Mouse (Mus musculus) CH12F3 (cell line): Measurements from ENCODE around the gene Rap1gap2.
"Not testable (repeated sequence)": the region's sequence is repeated elsewhere in the genome, so short reads cannot be mapped to it uniquely, and the experiment has no call there.

Source experiments
- in situ Hi-C: fragments of 300-500 bp; cut with MboI; formaldehyde crosslinking; loops from 2 replicates; pipeline ENCODE4 v1.14.3; 2020; ENCODE audit warnings: low sequenced_read_pairs

The Rap1gap2 gene

GRCm38 (mm10) chr11:74621974-74622669 is 11.4 kb upstream of the Rap1gap2 start:
- in situ Hi-C loops, result no loop called here

- in situ Hi-C loops, result no loop called here
These were observed 9.2 kb upstream of the Rap1gap2 start for GRCm38 (mm10) chr11:74619956-74620300.

DNA sequence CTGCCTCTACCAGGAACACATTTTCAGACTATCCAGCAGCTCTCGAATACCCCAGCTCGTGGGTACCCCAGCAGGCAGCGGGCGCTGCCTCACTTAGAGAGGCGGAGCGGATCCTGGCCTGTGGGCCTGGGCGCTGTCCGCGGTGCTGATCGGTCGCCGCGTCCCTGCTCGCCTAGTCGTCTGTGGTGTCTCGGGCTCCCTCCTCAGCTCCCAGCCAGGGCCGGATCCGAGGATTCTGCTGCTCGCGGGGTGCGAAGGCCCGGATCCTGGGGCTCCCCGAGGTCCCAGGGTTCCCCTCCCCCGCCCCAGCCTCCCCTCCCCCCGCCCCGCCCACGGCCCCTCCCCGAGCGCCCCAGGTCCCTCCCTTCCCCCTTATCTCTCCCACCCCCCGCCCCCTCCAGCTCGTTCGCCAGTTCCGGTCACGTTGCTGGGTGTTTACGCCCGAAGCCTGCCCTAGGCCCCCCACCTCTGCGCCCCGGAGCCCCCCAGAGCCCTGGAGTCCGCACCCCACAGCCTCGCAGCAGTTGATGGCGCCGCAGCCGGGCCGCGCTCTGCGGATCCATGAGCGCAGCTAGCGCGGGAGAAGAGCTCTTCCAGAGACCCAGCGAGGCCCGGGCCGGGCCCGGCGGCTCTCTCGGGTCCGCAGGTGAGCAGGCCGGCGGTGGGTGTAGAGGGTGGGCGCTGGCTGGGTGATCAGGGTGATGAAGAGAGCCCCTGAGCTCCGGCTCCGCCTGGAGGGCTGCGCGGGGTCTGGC is 8.7 kb upstream of the Rap1gap2 start, which contains the start of gene Ccdc92b:
TSS of gene Ccdc92b (plus strand) at position 405 of the 755 bp plus-strand sequence.
- in situ Hi-C loops, result no loop called here

DNA sequence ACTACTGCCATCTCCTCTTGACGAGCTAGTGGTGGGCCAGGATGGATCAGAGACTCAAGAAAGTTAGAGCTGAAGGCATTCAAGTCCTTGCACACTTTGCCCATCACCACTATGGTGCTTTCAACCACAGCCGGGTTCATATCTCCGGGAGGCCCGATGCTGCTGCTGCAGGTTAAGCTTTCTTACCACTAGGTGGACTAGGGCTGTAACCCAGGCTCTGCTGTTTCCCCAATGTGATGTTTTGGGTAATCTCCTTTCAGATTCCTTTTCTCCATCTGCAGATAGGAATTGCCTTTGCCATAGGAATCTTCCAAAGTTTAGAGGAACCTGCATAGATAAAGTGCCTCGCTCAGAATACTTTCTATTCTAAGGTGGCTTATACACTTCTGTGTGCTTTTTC is 4.9 kb upstream of the Rap1gap2 start:
- in situ Hi-C loops, result no loop called here

GRCm38 (mm10) chr11:74613428-74613827 is 2.7 kb upstream of the Rap1gap2 start:
- in situ Hi-C loops, result no loop called here

- in situ Hi-C loops, result no loop called here
These were observed 722 bp upstream of the Rap1gap2 start for GRCm38 (mm10) chr11:74611437-74611836.

DNA sequence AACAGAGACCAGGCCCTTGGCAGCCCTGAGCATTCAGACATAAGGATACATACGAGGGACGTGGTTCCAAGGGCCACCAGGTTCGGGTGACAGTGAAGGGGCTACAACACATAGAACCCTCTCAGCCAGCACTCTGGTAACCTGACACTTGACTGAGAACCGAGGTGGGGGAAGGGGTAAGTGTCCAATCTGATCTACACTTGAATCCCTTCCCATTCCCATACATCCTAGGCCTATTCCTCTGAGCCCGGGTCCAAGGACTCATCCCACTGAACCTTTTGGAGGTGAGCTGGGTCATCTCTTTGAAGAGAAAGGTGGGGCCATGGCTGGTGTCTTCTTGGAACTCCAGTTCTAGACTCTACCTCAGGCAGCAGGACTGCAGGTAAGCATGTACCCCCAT is 647 bp downstream of the Rap1gap2 start:
- in situ Hi-C loops, result no loop called here

DNA sequence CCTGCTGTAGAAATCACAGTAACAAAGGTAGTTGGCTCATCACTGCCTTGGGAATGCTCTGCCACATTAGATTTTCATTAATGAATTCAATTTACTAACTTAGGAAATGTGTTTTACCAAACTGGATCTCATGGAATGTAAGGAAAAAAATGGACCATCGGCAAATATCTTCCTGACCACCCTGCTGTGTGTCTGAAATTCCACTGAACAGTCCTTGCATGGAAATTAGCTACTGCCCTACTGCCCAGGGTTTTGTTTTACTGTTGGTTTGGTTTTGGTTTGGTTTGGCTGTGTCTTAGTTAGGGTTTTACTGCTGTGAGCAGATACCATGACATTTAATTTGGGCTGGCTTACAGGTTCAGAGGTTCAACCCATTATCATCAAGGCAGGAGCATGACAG is 8.4 kb downstream of the Rap1gap2 start:
- in situ Hi-C loops, result no loop called here

- in situ Hi-C loops, result no loop called here
These were observed 12.8 kb downstream of the Rap1gap2 start for GRCm38 (mm10) chr11:74597990-74598337.

- in situ Hi-C loops, result no loop called here
These were observed 13.3 kb downstream of the Rap1gap2 start for GRCm38 (mm10) chr11:74597283-74597989.

DNA sequence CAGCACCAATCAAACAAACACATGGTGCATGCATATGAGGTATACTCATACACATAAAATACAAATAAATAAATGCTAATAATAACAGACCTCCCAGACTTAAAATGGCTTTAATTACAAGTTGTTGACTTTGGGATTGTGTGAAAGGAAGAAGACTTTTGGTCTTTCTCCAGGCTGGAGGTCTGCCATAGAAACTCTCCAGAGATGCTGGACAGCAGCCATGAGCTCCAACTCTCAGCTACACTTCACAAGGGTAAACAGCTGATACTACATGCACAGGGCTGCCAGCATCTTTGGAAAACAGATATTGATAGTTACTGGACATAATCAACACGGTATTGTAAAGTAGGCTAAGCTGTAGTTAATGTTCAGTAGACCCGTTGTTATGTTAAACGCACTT is 18.5 kb downstream of the Rap1gap2 start:
- in situ Hi-C loops, result no loop called here

GRCm38 (mm10) chr11:74590691-74591090 is 20.0 kb downstream of the Rap1gap2 start:
- in situ Hi-C loops, result no loop called here

GRCm38 (mm10) chr11:74590239-74590596 is 20.5 kb downstream of the Rap1gap2 start:
- in situ Hi-C loops, result no loop called here

DNA sequence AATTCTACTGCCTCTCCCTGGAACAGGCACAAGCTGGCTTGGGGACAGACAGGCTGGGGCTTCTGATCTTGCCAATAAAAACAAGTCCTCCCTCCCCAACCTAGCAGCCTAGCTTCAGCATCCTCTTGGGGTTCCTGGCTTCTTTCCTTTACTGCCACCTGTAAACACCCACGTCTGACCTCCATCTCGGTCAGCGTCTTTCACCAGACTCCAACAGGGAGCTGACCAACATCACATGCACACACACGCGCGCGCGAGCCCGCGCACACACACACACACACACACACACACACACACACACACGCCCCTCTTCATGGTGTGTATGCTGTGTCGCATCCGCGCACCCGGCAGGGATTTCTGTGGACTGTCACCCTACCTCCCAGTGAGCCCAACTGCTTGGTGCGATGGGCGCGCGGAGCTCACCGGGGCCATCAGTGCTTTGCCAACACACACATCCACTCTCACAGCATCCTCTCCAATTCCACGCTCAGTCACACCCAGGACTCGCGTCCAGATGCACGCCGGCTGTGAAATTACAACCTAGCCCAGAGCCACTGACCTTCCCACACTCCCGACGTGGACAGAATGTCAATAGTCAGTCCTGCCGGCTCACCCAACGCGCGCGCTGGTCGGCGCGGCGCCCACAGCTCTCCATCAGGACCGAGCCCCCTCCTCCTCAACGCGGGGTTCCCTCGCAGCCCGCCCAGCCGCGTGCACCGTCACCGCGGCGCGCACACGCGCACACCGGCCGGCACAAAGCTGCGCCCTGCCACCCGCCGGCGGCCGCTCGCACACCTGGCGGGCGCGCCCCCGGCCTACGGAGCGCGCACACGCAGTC is 21.1 kb downstream of the Rap1gap2 start:
- in situ Hi-C loops, result no loop called here

DNA sequence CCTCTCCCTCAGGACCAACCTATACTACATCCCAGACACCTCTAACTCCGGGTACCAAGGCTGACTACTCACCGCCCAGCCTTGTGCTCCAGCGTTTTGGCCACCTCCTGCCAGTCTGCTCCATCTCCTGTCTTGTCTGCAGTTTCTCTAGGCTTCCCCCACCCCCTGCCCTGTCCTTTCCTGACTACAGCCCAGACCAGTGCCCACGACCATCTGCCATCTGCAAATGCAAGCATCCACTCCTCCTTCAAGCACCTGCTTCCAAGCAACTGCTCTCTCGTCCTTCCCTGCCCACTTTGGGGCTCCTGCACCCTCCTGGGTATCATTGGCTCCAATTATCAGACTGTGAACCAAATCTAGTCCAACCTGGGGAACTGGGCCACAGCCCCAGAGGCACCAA is 24.3 kb downstream of the Rap1gap2 start:
- in situ Hi-C loops, result no loop called here

GRCm38 (mm10) chr11:74584946-74585723 is 25.6 kb downstream of the Rap1gap2 start:
- in situ Hi-C loops, result no loop called here

- in situ Hi-C loops, result no loop called here
These were observed 26.8 kb downstream of the Rap1gap2 start for GRCm38 (mm10) chr11:74583824-74584349.

DNA sequence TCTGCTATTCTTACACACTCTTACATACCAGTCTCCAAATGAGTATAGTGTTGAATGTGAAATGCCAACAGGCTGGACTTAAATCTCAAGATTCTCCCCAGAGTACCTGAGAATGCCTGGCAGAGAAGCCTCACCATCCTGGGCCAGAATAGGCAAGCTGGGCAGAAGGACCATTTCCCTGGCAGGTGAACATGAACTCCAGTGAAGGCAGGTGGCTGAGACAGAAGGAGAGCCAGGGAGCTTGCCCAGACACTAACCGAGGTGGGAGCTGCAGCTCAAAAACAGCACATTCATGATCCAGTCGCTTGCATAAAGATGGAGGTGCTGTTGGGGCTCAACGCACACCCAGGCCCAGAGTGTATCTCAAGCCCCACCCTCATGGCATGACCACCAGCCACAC is 28.3 kb downstream of the Rap1gap2 start:
- in situ Hi-C loops, result no loop called here

DNA sequence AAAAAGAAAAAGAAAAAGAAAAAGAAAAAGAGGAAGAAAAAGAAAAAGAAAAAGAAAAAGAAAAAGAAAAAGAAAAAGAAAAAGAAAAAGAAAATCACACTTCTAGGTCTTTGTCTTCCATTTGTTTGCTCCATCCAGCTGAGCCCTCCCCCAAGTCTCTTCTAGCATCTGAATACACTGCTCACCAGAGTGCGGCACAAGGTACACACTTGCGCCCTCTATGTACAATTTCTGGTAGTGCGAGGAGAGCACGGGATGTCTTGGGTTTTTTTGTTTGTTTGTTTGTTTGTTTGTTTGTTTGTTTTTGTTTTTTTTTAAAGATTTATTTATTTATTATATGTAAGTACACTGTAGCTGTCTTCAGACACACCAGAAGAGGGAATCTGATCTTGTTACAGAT is 29.4 kb downstream of the Rap1gap2 start:
- in situ Hi-C loops, result not testable (repeated sequence)

GRCm38 (mm10) chr11:74577068-74577467 is 33.6 kb downstream of the Rap1gap2 start:
- in situ Hi-C loops, result no loop called here
